Mouse (Mus musculus) MEL (cell line): ENCODE measurements around the gene Pacsin2. TPM values are rescaled to one million over a fixed set of nuclear protein-coding genes. Genes with fewer than 3 reads are reported as not detected.
A peak's percentile ranks its signal among the peaks of the same experiment; 100 is the strongest.

Experiments
- DNase-seq: peaks from one replicate; pipeline ENCODE4 v3.0.0; 2011; ENCODE audit warnings: low read depth, low spot score
- H3K27ac ChIP-seq: 2 replicates; pipeline ENCODE4 v1.5.1; 2012; ENCODE audit warnings: low read depth, mild to moderate bottlenecking, control low read depth, low read length, moderate library complexity; ENCODE audit not compliant: control insufficient read depth
- H3K27me3 ChIP-seq, 2 experiments: fragments of 150-350 bp in 1 of 2; sonication (generic) in 1 of 2; 2 replicates each; pipeline ENCODE4 v1.6.1; 2012; ENCODE audit warnings: low read length in 2 of 2, mild to moderate bottlenecking in 2 of 2, improper control_type of control experiment in 1 of 2, moderate library complexity in 1 of 2; ENCODE audit not compliant: insufficient read depth in 2 of 2, control insufficient read depth in 1 of 2
- H3K36me3 ChIP-seq, 2 experiments: 2 replicates each; pipeline ENCODE4 v1.6.1; 2012 to 2014; ENCODE audit warnings: low read length in 2 of 2, improper control_type of control experiment in 1 of 2, inconsistent platforms in 1 of 2, mild to moderate bottlenecking in 1 of 2; ENCODE audit not compliant: insufficient read depth in 2 of 2, control insufficient read depth in 1 of 2
- H3K4me1 ChIP-seq, 2 experiments: fragments of 150-350 bp in 1 of 2; sonication (generic) in 1 of 2; 2 replicates each; pipeline ENCODE4 v1.6.1; 2012; ENCODE audit warnings: low read length in 2 of 2, improper control_type of control experiment in 1 of 2, mild to moderate bottlenecking in 1 of 2; ENCODE audit not compliant: insufficient read depth in 2 of 2, control insufficient read depth in 1 of 2
- H3K4me3 ChIP-seq, 2 experiments: fragments of 150-350 bp in 1 of 2; sonication (generic) in 1 of 2; 2 replicates each; pipeline ENCODE4 v1.5.1; 2012; ENCODE audit warnings: low read depth in 2 of 2, low read length in 2 of 2, mild to moderate bottlenecking in 2 of 2, moderate library complexity in 2 of 2, control low read depth in 1 of 2, improper control_type of control experiment in 1 of 2; ENCODE audit not compliant: control insufficient read depth in 1 of 2, insufficient read depth in 1 of 2
- H3K79me2 ChIP-seq: 2 replicates; pipeline ENCODE4 v1.6.1; 2012; ENCODE audit warnings: mild to moderate bottlenecking, low read length, moderate library complexity; ENCODE audit not compliant: control insufficient read depth, poor library complexity, insufficient read depth
- H3K9ac ChIP-seq: 2 replicates; pipeline ENCODE4 v1.6.1; 2012; ENCODE audit warnings: low read depth, mild to moderate bottlenecking, control low read depth, low read length, moderate library complexity; ENCODE audit not compliant: control insufficient read depth, poor library complexity, severe bottlenecking
- H3K9me3 ChIP-seq: fragments of 150-350 bp; sonication (generic); replicated peaks from 2 replicates; pipeline ENCODE4 v1.6.1; 2012; ENCODE audit warnings: mild to moderate bottlenecking, low read length, improper control_type of control experiment, moderate library complexity; ENCODE audit not compliant: insufficient read depth
- BHLHE40 ChIP-seq: IDR thresholded peaks from 2 replicates; pipeline ENCODE4 v1.6.1; 2012; ENCODE audit warnings: low read depth, mild to moderate bottlenecking, inconsistent platforms, low read length, improper control_type of control experiment, borderline replicate concordance
- CHD1 ChIP-seq: IDR thresholded peaks from 2 replicates; pipeline ENCODE4 v1.6.1; 2012; ENCODE audit warnings: low read depth, mild to moderate bottlenecking, inconsistent platforms, low read length, improper control_type of control experiment
- CHD2 ChIP-seq: IDR thresholded peaks from 2 replicates; pipeline ENCODE4 v1.6.1; 2011; ENCODE audit warnings: low read length, improper control_type of control experiment
- CTCF ChIP-seq, 3 experiments: IDR thresholded peaks in 2 of 3; conservative IDR thresholded peaks in 1 of 3; 2 replicates each; pipeline ENCODE4 v1.5.1; 2011 to 2012; ENCODE audit warnings: low read length in 3 of 3, low read depth in 2 of 3, mild to moderate bottlenecking in 2 of 3, improper control_type of control experiment in 1 of 3, inconsistent platforms in 1 of 3, mixed read lengths in 1 of 3, moderate library complexity in 1 of 3; ENCODE audit not compliant: control insufficient read depth in 1 of 3, insufficient read depth in 1 of 3, poor library complexity in 1 of 3, severe bottlenecking in 1 of 3
- E2F4 ChIP-seq: IDR thresholded peaks from 2 replicates; pipeline ENCODE4 v1.6.1; 2011; ENCODE audit warnings: low read depth, low read length, improper control_type of control experiment, borderline replicate concordance
- EP300 ChIP-seq, 2 experiments: IDR thresholded peaks; 2 replicates each; pipeline ENCODE4 v1.6.1; 2011; ENCODE audit warnings: improper control_type of control experiment in 2 of 2, low read length in 2 of 2, low read depth in 1 of 2, mild to moderate bottlenecking in 1 of 2
- HCFC1 ChIP-seq: IDR thresholded peaks from 2 replicates; pipeline ENCODE4 v1.6.1; 2012; ENCODE audit warnings: low read depth, mild to moderate bottlenecking, inconsistent platforms, low read length, improper control_type of control experiment, moderate library complexity
- JUND ChIP-seq: IDR thresholded peaks from 2 replicates; pipeline ENCODE4 v1.6.1; 2011; ENCODE audit warnings: low read depth, mild to moderate bottlenecking, improper control_type of control experiment, low read length
- MAFK ChIP-seq: IDR thresholded peaks from 2 replicates; pipeline ENCODE4 v1.6.1; 2011; ENCODE audit warnings: low read depth, mild to moderate bottlenecking, low read length, improper control_type of control experiment, borderline replicate concordance
- MAZ ChIP-seq: IDR thresholded peaks from 2 replicates; pipeline ENCODE4 v1.6.1; 2012; ENCODE audit warnings: low read depth, mild to moderate bottlenecking, inconsistent platforms, low read length, improper control_type of control experiment
- MYB ChIP-seq: IDR thresholded peaks from 2 replicates; pipeline ENCODE4 v1.6.1; 2011; ENCODE audit warnings: mild to moderate bottlenecking, low read depth, low read length, improper control_type of control experiment
- NRF1 ChIP-seq: IDR thresholded peaks from 2 replicates; pipeline ENCODE4 v1.6.1; 2014; ENCODE audit warnings: low read depth, mild to moderate bottlenecking, inconsistent platforms, low read length, improper control_type of control experiment, moderate library complexity; ENCODE audit not compliant: poor library complexity, insufficient read depth, severe bottlenecking
- POLR2AphosphoS5 ChIP-seq: IDR thresholded peaks from 2 replicates; pipeline ENCODE4 v1.6.1; 2012; ENCODE audit warnings: low read depth, borderline replicate concordance, mild to moderate bottlenecking, inconsistent platforms, low read length, moderate library complexity, mixed read lengths
- RAD21 ChIP-seq: IDR thresholded peaks from 2 replicates; pipeline ENCODE4 v1.6.1; 2011; ENCODE audit warnings: mild to moderate bottlenecking, low read depth, low read length, improper control_type of control experiment
- RCOR1 ChIP-seq: IDR thresholded peaks from 2 replicates; pipeline ENCODE4 v1.6.1; 2012; ENCODE audit warnings: low read depth, mild to moderate bottlenecking, inconsistent platforms, low read length, improper control_type of control experiment
- SIN3A ChIP-seq: IDR thresholded peaks from 2 replicates; pipeline ENCODE4 v1.6.1; 2012; ENCODE audit warnings: low read length, improper control_type of control experiment, inconsistent platforms
- TCF12 ChIP-seq: IDR thresholded peaks from 2 replicates; pipeline ENCODE4 v1.6.1; 2014; ENCODE audit warnings: low read depth, mild to moderate bottlenecking, inconsistent platforms, low read length, improper control_type of control experiment, moderate library complexity
- UBTF ChIP-seq: IDR thresholded peaks from 2 replicates; pipeline ENCODE4 v1.6.1; 2012; ENCODE audit warnings: low read depth, mild to moderate bottlenecking, inconsistent platforms, low read length, improper control_type of control experiment, moderate library complexity, borderline replicate concordance; ENCODE audit not compliant: insufficient read depth
- USF1 ChIP-seq: IDR thresholded peaks from 2 replicates; pipeline ENCODE4 v1.6.1; 2014; ENCODE audit warnings: low read depth, mild to moderate bottlenecking, inconsistent platforms, low read length, improper control_type of control experiment, moderate library complexity
- USF2 ChIP-seq, 2 experiments: IDR thresholded peaks; 2 replicates each; pipeline ENCODE4 v1.6.1; 2011 to 2012; ENCODE audit warnings: improper control_type of control experiment in 2 of 2, low read length in 2 of 2, borderline replicate concordance in 1 of 2, inconsistent platforms in 1 of 2, low read depth in 1 of 2, mild to moderate bottlenecking in 1 of 2; ENCODE audit not compliant: insufficient read depth in 1 of 2
- ZC3H11A ChIP-seq: IDR thresholded peaks from 2 replicates; pipeline ENCODE4 v1.6.1; 2012; ENCODE audit warnings: low read depth, mild to moderate bottlenecking, inconsistent platforms, low read length, improper control_type of control experiment
- ZKSCAN1 ChIP-seq: IDR thresholded peaks from 2 replicates; pipeline ENCODE4 v1.6.1; 2012; ENCODE audit warnings: low read depth, mild to moderate bottlenecking, inconsistent platforms, low read length, improper control_type of control experiment, moderate library complexity
- ZMIZ1 ChIP-seq: IDR thresholded peaks from 2 replicates; pipeline ENCODE4 v1.6.1; 2012; ENCODE audit warnings: low read depth, mild to moderate bottlenecking, inconsistent platforms, low read length, improper control_type of control experiment, moderate library complexity
- polyA plus RNA-seq, 2 experiments: library from polyadenylated mRNA; stranded (reverse) in 1 of 2; unstranded in 1 of 2; fragments of >175 nt in 1 of 2; fragments of >200 nt in 1 of 2; gene quantifications; 2 replicates each; pipeline versions ENCODE4 v1.2.1 to v1.2.4; 2012; ENCODE audit warnings: low replicate concordance in 2 of 2, low read depth in 1 of 2; ENCODE audit not compliant: insufficient read length in 2 of 2, insufficient read depth in 1 of 2, missing spikeins in 1 of 2
- total RNA-seq: library from RNA; depleted of rRNA; stranded (reverse); fragments of 300-350 nt; gene quantifications from 2 replicates; pipeline ENCODE4 v1.2.3, GENCODE M21; 2012

Pacsin2 gene
- total and polyA plus RNA-seq, 3 experiments, result 58.7 to 425 (median 103) TPM

DNA sequence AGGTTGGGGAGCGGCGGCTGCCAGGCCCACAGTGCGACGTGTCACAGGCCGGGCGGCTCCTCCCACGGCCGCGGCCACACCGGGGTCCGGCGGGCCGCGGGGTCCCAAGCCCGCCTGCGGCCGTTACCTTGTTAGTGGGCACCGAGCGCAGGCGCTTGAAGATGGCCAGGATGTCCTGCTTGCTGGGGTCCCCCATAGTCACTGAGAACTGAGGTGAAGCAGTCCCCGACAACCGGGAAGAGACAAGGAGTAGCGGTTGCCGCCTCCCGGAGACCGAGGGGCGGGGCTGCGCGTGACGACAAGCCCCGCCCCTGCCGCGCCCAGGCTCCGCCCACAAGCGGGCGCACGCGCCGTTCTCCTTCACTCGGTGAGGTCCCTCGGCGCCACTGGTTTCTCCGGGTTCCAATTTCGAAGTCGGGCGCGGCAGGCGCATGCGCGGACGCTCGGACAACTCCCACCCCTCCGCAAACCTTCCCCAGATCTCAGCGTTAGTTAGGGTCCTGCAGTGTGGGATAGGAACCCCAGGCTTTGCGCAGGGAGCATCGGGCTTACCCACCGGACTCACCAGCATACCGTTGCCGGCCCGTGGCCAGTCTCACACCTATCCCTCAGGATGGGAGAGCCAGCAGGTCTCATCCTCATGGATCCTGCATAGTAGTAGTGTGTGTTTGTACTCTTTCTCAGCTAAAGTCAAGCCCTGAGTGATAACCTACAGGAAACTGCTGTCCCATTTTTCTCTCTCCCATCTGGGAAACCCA, 114.3 kb downstream of the Pacsin2 start, which contains the start of gene Arfgap3 (continued):
- TF ChIP-seq ZKSCAN1 (no peak), NRF1 (peak; percentile 93)

DNA sequence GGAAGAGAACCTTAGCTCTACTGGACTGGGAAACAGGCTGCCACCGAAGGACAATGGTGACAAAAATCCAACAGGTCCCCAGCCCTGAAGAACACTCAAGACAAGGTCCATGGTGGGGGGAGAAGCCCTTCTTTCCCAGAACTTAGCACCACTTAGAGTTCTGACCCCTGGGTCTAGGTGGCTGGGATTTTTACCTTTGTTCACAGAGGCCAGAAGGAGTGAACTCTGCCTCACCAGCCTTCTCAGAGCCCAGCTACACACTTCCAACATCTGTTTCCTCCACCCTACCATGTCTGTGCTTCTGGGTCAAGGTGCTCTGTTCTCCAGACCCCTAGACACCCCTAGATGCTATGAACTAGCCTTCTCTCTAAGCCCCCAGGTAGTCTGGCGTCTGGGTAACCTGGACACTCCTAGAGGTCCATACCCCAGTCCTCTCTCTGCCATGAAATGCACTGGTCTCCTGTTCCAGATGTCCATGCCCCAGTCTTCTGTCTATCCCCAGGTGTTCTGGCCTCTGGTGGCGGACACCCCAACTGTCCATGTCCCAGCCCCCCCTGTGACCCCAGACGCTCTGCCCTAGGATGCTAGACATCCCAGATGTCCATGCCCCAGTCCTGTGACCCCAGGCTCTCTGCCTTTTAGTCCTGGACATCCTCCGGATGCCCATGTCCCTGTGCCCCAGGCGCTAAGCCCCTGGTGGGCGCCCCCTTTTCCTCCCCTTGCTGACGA, 115.0 kb downstream of the Pacsin2 start:
- Histone ChIP-seq H3K4me1 (peaks cover 0 to 12% of the 10 kb centered on the region in 2 experiments), H3K27ac (no peak overlapping the region), H3K27me3 (no peaks in the 10 kb centered on the region)
- TF ChIP-seq RAD21, result no peak
- TF ChIP-seq TCF12, result no peak
- no peak for TF ChIP-seq ZMIZ1
- no peak; the same call in 1 of the 2 replicates for TF ChIP-seq NRF1
- TF ChIP-seq USF2 (IDR thresholded peaks at IDR 0.05; ENCODE audit: borderline replicate concordance in 1 of 2, insufficient read depth in 1 of 2, low read depth in 1 of 2, low read length in 2 of 2), result no peak
- TF ChIP-seq ZKSCAN1, result no peak
- no peak for TF ChIP-seq BHLHE40
- TF ChIP-seq ZC3H11A, result no peak
- TF ChIP-seq, all 39 proteins: peak for 0
- Histone ChIP-seq H3K4me3 (peak overlapping the region; percentile 84 to 88), H3K79me2 (peaks cover 1% of the 10 kb centered on the region; the same call in 1 of the 2 replicates), H3K9ac (peak overlapping the region; percentile 81), H3K9me3 (no peaks in the 10 kb centered on the region), H3K36me3 (peaks cover 0 to 8% of the 10 kb centered on the region in 2 experiments; a peak in 2 of 4 replicates)
- no peak for DNase-seq

DNA sequence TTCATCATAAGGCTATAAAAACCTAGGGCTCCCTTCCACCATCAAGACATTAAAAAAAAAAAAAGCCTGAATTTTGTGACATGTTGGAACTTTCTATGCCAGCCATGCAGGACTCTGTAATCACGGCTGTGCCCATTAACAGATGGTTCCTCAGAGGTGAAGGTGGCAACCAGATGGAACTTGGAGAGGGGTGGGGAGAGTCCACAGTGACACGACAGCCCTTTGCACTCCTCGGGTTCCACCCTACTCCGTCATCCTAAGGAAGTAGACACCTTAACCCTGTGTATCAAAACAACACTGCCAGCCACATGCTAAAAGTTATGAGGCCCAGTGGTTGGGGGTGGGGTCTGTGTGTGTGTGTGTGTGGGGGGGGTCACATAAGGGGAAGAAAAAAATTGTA, 115.7 kb downstream of the Pacsin2 start:
- Histone ChIP-seq H3K4me1 (peaks cover 0 to 14% of the 10 kb centered on the region in 2 experiments), H3K9me3 (no peaks in the 10 kb centered on the region), H3K9ac (no peak overlapping the region), H3K79me2 (peaks cover 1% of the 10 kb centered on the region; the same call in 1 of the 2 replicates), H3K27me3 (no peaks in the 10 kb centered on the region), H3K27ac (no peak overlapping the region), H3K4me3 (no peak overlapping the region), H3K36me3 (peaks cover 0 to 8% of the 10 kb centered on the region in 2 experiments; a peak in 2 of 4 replicates)
- DNase-seq, result no peak
- TF ChIP-seq E2F4 (no peak), POLR2AphosphoS5 (no peak), USF2 (IDR thresholded peaks at IDR 0.05; ENCODE audit: borderline replicate concordance in 1 of 2, insufficient read depth in 1 of 2, low read depth in 1 of 2, low read length in 2 of 2) (no peak), RCOR1 (no peak), MYB (no peak), SIN3A (no peak), EP300 (IDR thresholded peaks at IDR 0.05; ENCODE audit: low read depth in 1 of 2, low read length in 2 of 2) (no peak), USF1 (no peak), MAZ (no peak), BHLHE40 (no peak), UBTF (no peak), CTCF (IDR thresholded peaks at IDR 0.05 in 2 of 3, conservative IDR thresholded peaks at IDR 0.05 in 1 of 3; ENCODE audit: control insufficient read depth in 1 of 3, insufficient read depth in 1 of 3, low read depth in 2 of 3, low read length in 3 of 3, poor library complexity in 1 of 3, severe bottlenecking in 1 of 3) (no peak), MAFK (no peak), JUND (no peak), HCFC1 (no peak), CHD1 (no peak), CHD2 (no peak)
